Mouse (Mus musculus) olfactory bulb, adult 2 months (tissue): Measurements from ENCODE around the gene Abat. TPM values are rescaled to one million over a fixed set of nuclear protein-coding genes. Genes with fewer than 3 reads are reported as not detected.
A peak's percentile ranks its signal among the peaks of the same experiment; 100 is the strongest.

Experiments
- H3K27ac ChIP-seq: fragments of 200-500 bp; 2 replicates; pipeline ENCODE4 v1.5.1; 2012; ENCODE audit warnings: low read depth, low read length; ENCODE audit not compliant: insufficient read depth
- H3K4me1 ChIP-seq: fragments of 200-500 bp; 2 replicates; pipeline ENCODE4 v1.6.1; 2012; ENCODE audit warnings: low read length; ENCODE audit not compliant: control insufficient read depth, insufficient read depth
- H3K4me3 ChIP-seq: fragments of 200-500 bp; 2 replicates; pipeline ENCODE4 v1.5.1; 2012; ENCODE audit warnings: mild to moderate bottlenecking, low read depth, low read length, moderate library complexity; ENCODE audit not compliant: insufficient read depth
- CTCF ChIP-seq: fragments of 200-500 bp; IDR thresholded peaks from 2 replicates; pipeline ENCODE4 v1.5.1; 2012; ENCODE audit warnings: low read depth, mild to moderate bottlenecking, low read length, moderate library complexity; ENCODE audit not compliant: insufficient read depth
- POLR2A ChIP-seq: fragments of 200-500 bp; IDR thresholded peaks from 2 replicates; pipeline ENCODE4 v1.6.1; 2012; ENCODE audit warnings: mild to moderate bottlenecking, low read depth, low read length, moderate library complexity; ENCODE audit not compliant: insufficient read depth
- WGBS: fragments of 180-500 bp; shearing (Covaris S2); methylation state at CpG from one replicate; pipeline ENCODE4 v1.1.7; 2018; 5-methylcytosine and 5-hydroxymethylcytosine counted together
- polyA plus RNA-seq: library from polyadenylated mRNA; stranded (reverse); fragments of >200 nt; gene quantifications from 2 replicates; pipeline ENCODE4 v1.2.4, GENCODE M21; 2012; ENCODE audit warnings: low replicate concordance; ENCODE audit not compliant: missing spikeins, insufficient read depth, insufficient read length

Abat gene
- polyA plus RNA-seq, 1 experiment, result 131 TPM

GRCm38 (mm10) chr16:8576901-8577300, 63.7 kb downstream of the Abat start:
- H3K4me1 ChIP-seq, result no peaks in the 10 kb centered on the region; the same call in 1 of the 2 replicates
- 70% methylated on average over 3 of the region's 3 CpGs for WGBS
- no peak overlapping the region for H3K4me3 ChIP-seq
- no peak overlapping the region for H3K27ac ChIP-seq
- TF ChIP-seq CTCF (no peak), POLR2A (no peak)

GRCm38 (mm10) chr16:8578326-8578725, 65.1 kb downstream of the Abat start:
- H3K4me1 ChIP-seq, result no peaks in the 10 kb centered on the region; the same call in 1 of the 2 replicates
- H3K27ac ChIP-seq, result no peak overlapping the region
- WGBS, result 73% methylated on average over 4 of the region's 4 CpGs
- no peak overlapping the region for H3K4me3 ChIP-seq
- TF ChIP-seq POLR2A (no peak), CTCF (no peak)

GRCm38 (mm10) chr16:8579546-8579945, 66.3 kb downstream of the Abat start:
- H3K27ac ChIP-seq, result no peak overlapping the region
- 82% methylated on average over 5 of the region's 5 CpGs for WGBS

GRCm38 (mm10) chr16:8581661-8582239, 68.5 kb downstream of the Abat start:
- TF ChIP-seq POLR2A (no peak), CTCF (no peak)
- Histone ChIP-seq H3K27ac (no peak overlapping the region), H3K4me3 (no peak overlapping the region), H3K4me1 (peaks cover 2% of the 10 kb centered on the region; the same call in 1 of the 2 replicates)
- 81% methylated on average over 6 of the region's 6 CpGs for WGBS

More at GRCm38 (mm10) chr16:8579546-8579945, 66.3 kb downstream of the Abat start:
- TF ChIP-seq CTCF (no peak), POLR2A (no peak)
- Histone ChIP-seq H3K4me3 (no peak overlapping the region), H3K4me1 (peaks cover 2% of the 10 kb centered on the region; the same call in 1 of the 2 replicates)

- Histone ChIP-seq H3K4me1 (peaks cover 2% of the 10 kb centered on the region; the same call in 1 of the 2 replicates), H3K27ac (no peak overlapping the region), H3K4me3 (no peak overlapping the region)
- no peak for TF ChIP-seq POLR2A
- TF ChIP-seq CTCF, result no peak
- 98% methylated on average over 5 of the region's 5 CpGs for WGBS
Observed at GRCm38 (mm10) chr16:8582579-8583295, 69.5 kb downstream of the Abat start.

- 68% methylated on average over 1 of the region's 1 CpGs for WGBS
- H3K4me3 ChIP-seq, result no peak overlapping the region
- H3K27ac ChIP-seq, result no peak overlapping the region
- TF ChIP-seq CTCF (no peak), POLR2A (no peak)
- H3K4me1 ChIP-seq, result peaks cover 2% of the 10 kb centered on the region; the same call in 1 of the 2 replicates
Observed at GRCm38 (mm10) chr16:8584248-8584647, 71.0 kb downstream of the Abat start.

GRCm38 (mm10) chr16:8585056-8585455, 71.8 kb downstream of the Abat start:
- Histone ChIP-seq H3K4me1 (peaks cover 2% of the 10 kb centered on the region; the same call in 1 of the 2 replicates), H3K27ac (no peak overlapping the region), H3K4me3 (no peak overlapping the region)
- 68% methylated on average over 5 of the region's 5 CpGs for WGBS
- no peak for TF ChIP-seq CTCF
- TF ChIP-seq POLR2A, result no peak

- H3K4me1 ChIP-seq, result peaks cover 23% of the 10 kb centered on the region
- peak overlapping the region; percentile 71; the same call in 1 of the 2 replicates for H3K27ac ChIP-seq
- 53% methylated on average over 4 of the region's 4 CpGs for WGBS
- no peak overlapping the region for H3K4me3 ChIP-seq
- TF ChIP-seq POLR2A, result no peak
- TF ChIP-seq CTCF, result no peak
Observed at GRCm38 (mm10) chr16:8595411-8595810, 82.2 kb downstream of the Abat start.

GRCm38 (mm10) chr16:8596336-8596735, 83.1 kb downstream of the Abat start:
- WGBS, result 31% methylated on average over 4 of the region's 4 CpGs
- Histone ChIP-seq H3K4me3 (no peak overlapping the region), H3K27ac (peak overlapping the region; percentile 71), H3K4me1 (peaks cover 23% of the 10 kb centered on the region)
- TF ChIP-seq CTCF (no peak), POLR2A (no peak)
